Mouse (Mus musculus) midbrain, embryonic 11.5 days (tissue): ENCODE data around the gene Grm4. TPM values are rescaled to one million over a fixed set of nuclear protein-coding genes. Genes with fewer than 3 reads are reported as not detected.

ENCODE experiments used
- ATAC-seq: fragments of 200-750 bp; cut with Nextera tagmentation; 2 replicates; pipeline ENCODE4 v1.8.0; 2017; ENCODE audit warnings: moderate TSS enrichment, moderate library complexity; ENCODE audit not compliant: low FRiP score
- DNase-seq: peaks from one replicate; pipeline ENCODE4 v3.0.0; 2015; ENCODE audit warnings: low spot score; ENCODE audit errors: missing footprints
- H3K27ac ChIP-seq: fragments of 300-500 bp; sonication (generic); 2 replicates; pipeline ENCODE4 v1.5.1; 2014; ENCODE audit warnings: low read depth, low read length
- H3K27me3 ChIP-seq: fragments of 300-500 bp; sonication (generic); 2 replicates; pipeline ENCODE4 v1.6.1; 2014; ENCODE audit warnings: mild to moderate bottlenecking, low read length, moderate library complexity, mixed read lengths; ENCODE audit not compliant: control insufficient read depth, insufficient read depth
- H3K36me3 ChIP-seq: fragments of 300-500 bp; sonication (generic); 2 replicates; pipeline ENCODE4 v1.6.1; 2014; ENCODE audit warnings: mild to moderate bottlenecking, low read length, moderate library complexity, mixed read lengths; ENCODE audit not compliant: control insufficient read depth, insufficient read depth
- H3K4me1 ChIP-seq: fragments of 300-500 bp; sonication (generic); 2 replicates; pipeline ENCODE4 v1.6.1; 2014; ENCODE audit warnings: low read length; ENCODE audit not compliant: control insufficient read depth, insufficient read depth
- H3K4me2 ChIP-seq: fragments of 300-500 bp; sonication (generic); 2 replicates; pipeline ENCODE4 v1.6.1; 2014; ENCODE audit warnings: mild to moderate bottlenecking, moderate library complexity
- H3K4me3 ChIP-seq: fragments of 300-500 bp; sonication (generic); 2 replicates; pipeline ENCODE4 v1.5.1; 2014; ENCODE audit warnings: low read depth, low read length
- H3K9ac ChIP-seq: fragments of 300-500 bp; sonication (generic); 2 replicates; pipeline ENCODE4 v1.6.1; 2014; ENCODE audit warnings: low read length
- H3K9me3 ChIP-seq: fragments of 300-500 bp; sonication (generic); 2 replicates; pipeline ENCODE4 v1.6.1; 2016; ENCODE audit warnings: low read length; ENCODE audit not compliant: control insufficient read depth
- WGBS: fragments of 180-500 bp; shearing (Covaris S2); extraction: QIAGEN DNeasy Blood & Tissue Kit; methylation state at CpG from one replicate; pipeline ENCODE4 v1.1.7; 2014; 5-methylcytosine and 5-hydroxymethylcytosine counted together
- polyA plus RNA-seq: library from polyadenylated mRNA; unstranded; fragments of >200 nt; fragmentation: Nextera tagmentation; extraction: Ambion mirVana; gene quantifications from 2 replicates; pipeline ENCODE4 v1.2.1, GENCODE M21; 2014

Grm4 gene
- polyA plus RNA-seq, 1 experiment from 2014 or later = 3.5 TPM

- WGBS = 81% methylated on average over 3 of the region's 3 CpGs
- ATAC-seq (no peak), DNase-seq (no peak)
- no peak overlapping the region for H3K4me3 ChIP-seq
- no peak overlapping the region for H3K9ac ChIP-seq
- H3K27ac ChIP-seq = no peak overlapping the region
- H3K4me2 ChIP-seq = no peak overlapping the region
- no peaks in the 10 kb centered on the region; the same call in 1 of the 2 replicates for H3K27me3 ChIP-seq
- H3K36me3 ChIP-seq = no peaks in the 10 kb centered on the region
- H3K4me1 ChIP-seq = no peaks in the 10 kb centered on the region
- no peaks in the 10 kb centered on the region for H3K9me3 ChIP-seq
Measured at GRCm38 (mm10) chr17:27457863-27458494, 63.2 kb downstream of the Grm4 start.

- no peak for DNase-seq
- Histone ChIP-seq H3K4me1 (no peaks in the 10 kb centered on the region), H3K4me2 (no peak overlapping the region), H3K9me3 (no peaks in the 10 kb centered on the region), H3K27me3 (no peaks in the 10 kb centered on the region; the same call in 1 of the 2 replicates), H3K36me3 (no peaks in the 10 kb centered on the region), H3K27ac (no peak overlapping the region), H3K4me3 (no peak overlapping the region), H3K9ac (no peak overlapping the region)
- no peak for ATAC-seq
- 89% methylated on average over 9 of the region's 9 CpGs for WGBS
Measured at GRCm38 (mm10) chr17:27457038-27457577, 64.1 kb downstream of the Grm4 start.

GRCm38 (mm10) chr17:27456364-27456763, 64.8 kb downstream of the Grm4 start:
- H3K36me3 ChIP-seq = no peaks in the 10 kb centered on the region

DNA sequence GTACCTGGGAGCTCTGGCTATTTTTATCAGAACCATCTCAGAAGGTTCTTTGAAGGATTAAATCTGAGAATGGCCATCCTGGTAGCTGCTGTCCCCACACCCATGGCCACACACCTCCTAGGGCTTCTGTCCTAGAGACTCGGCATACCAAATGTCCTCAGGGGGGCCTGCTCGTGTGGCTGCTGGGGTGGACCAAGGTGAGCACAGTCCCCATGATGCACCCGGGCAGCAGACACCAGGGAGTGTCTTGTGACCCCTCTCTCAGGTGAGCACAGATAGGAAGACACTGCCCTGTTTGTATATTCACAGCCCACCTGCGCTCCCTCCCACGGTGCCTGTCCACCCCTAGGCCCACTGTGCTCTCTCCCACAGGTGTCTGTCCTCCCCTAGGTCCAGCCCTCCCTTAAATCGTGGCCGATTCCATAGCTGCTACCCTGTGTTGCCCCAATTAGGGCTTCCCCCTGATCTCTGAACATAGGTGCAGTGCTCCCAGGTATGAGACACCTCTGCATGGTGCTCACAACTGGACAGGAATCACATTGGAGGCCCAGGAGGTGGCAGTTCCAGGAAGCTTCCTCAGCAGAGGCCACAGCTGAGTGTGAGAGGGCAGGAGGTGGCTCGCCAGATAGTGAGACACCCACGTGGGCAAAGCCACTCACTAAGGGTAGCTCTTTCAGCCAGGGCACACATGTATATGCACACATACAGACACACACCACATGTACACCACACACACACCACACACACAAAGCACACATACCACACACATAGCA, 66.0 kb downstream of the Grm4 start:
- no peak overlapping the region for H3K9ac ChIP-seq

More at GRCm38 (mm10) chr17:27456364-27456763, 64.8 kb downstream of the Grm4 start:
- WGBS = 74% methylated on average over 11 of the region's 11 CpGs
- Histone ChIP-seq H3K4me2 (no peak overlapping the region), H3K4me1 (no peaks in the 10 kb centered on the region), H3K27ac (no peak overlapping the region), H3K9ac (no peak overlapping the region), H3K27me3 (no peaks in the 10 kb centered on the region; the same call in 1 of the 2 replicates), H3K4me3 (no peak overlapping the region), H3K9me3 (no peaks in the 10 kb centered on the region)
- ATAC-seq = no peak
- DNase-seq = no peak

DNA sequence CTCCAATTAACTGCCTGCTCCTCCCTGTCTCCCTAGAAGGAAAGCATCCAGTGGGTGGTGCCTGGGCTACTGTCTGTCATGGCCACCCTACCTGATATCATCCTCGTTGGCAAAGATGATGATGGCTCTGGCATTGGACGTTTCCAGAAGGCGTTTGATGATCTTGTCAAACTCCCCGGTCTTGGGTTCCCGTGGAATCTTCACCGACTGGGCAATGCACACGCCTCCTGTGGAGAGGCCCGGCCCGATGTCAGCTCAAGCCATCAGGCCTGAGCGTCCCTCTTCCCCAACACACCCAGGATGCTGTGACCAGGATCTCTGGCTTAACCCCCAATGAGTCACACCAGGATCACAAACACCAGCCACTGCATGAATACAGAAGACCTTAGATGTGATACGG, 66.8 kb downstream of the Grm4 start:
- no peak overlapping the region for H3K9ac ChIP-seq
- no peak overlapping the region for H3K4me2 ChIP-seq
- no peaks in the 10 kb centered on the region for H3K36me3 ChIP-seq
- H3K4me3 ChIP-seq = no peak overlapping the region
- ATAC-seq (no peak), DNase-seq (no peak)
- no peaks in the 10 kb centered on the region; the same call in 1 of the 2 replicates for H3K27me3 ChIP-seq
- WGBS = 86% methylated on average over 11 of the region's 11 CpGs
- no peak overlapping the region for H3K27ac ChIP-seq
- no peaks in the 10 kb centered on the region for H3K4me1 ChIP-seq
- no peaks in the 10 kb centered on the region for H3K9me3 ChIP-seq

More for the DNA sequence above, 66.0 kb downstream of the Grm4 start:
- DNase-seq (no peak), ATAC-seq (no peak)
- Histone ChIP-seq H3K9me3 (no peaks in the 10 kb centered on the region), H3K4me3 (no peak overlapping the region), H3K36me3 (no peaks in the 10 kb centered on the region), H3K27me3 (no peaks in the 10 kb centered on the region; the same call in 1 of the 2 replicates), H3K4me1 (no peaks in the 10 kb centered on the region), H3K4me2 (no peak overlapping the region), H3K27ac (no peak overlapping the region)
- WGBS = 85% methylated on average over 9 of the region's 9 CpGs

DNA sequence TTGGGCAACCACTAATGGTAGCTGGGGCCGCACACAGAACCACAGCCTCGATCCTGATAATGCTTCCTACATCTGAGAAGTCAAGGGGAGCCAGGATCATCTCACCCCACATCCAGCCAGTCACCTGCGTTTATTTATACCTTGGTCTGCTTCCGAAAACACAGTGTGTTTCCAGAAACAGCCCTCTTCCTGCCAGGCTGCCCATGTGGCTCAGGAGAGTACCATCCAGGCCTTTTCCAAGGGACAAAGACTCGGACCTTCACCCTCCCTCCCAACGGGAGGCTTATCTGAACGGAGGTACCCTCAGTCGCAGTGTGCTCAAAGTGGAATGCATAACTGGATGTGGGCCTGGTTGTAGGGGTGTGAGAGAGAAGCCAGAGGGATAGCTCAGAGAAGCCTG, 68.2 kb downstream of the Grm4 start:
- WGBS = 85% methylated on average over 8 of the region's 8 CpGs
- DNase-seq (no peak), ATAC-seq (no peak)
- no peaks in the 10 kb centered on the region for H3K9me3 ChIP-seq
- H3K27me3 ChIP-seq = no peaks in the 10 kb centered on the region; the same call in 1 of the 2 replicates
- H3K36me3 ChIP-seq = no peaks in the 10 kb centered on the region
- H3K4me2 ChIP-seq = no peak overlapping the region
- H3K27ac ChIP-seq = no peak overlapping the region
- H3K4me3 ChIP-seq = no peak overlapping the region
- no peak overlapping the region for H3K9ac ChIP-seq
- H3K4me1 ChIP-seq = no peaks in the 10 kb centered on the region

- H3K27ac ChIP-seq = no peak overlapping the region
- no peaks in the 10 kb centered on the region; the same call in 1 of the 2 replicates for H3K27me3 ChIP-seq
- H3K9ac ChIP-seq = no peak overlapping the region
- no peaks in the 10 kb centered on the region for H3K36me3 ChIP-seq
- no peaks in the 10 kb centered on the region for H3K9me3 ChIP-seq
- DNase-seq (no peak), ATAC-seq (no peak)
- 23% methylated on average over 9 of the region's 9 CpGs for WGBS
- no peak overlapping the region for H3K4me3 ChIP-seq
- H3K4me1 ChIP-seq = no peaks in the 10 kb centered on the region
- no peak overlapping the region for H3K4me2 ChIP-seq
Measured at GRCm38 (mm10) chr17:27451787-27452186, 69.4 kb downstream of the Grm4 start.

DNA sequence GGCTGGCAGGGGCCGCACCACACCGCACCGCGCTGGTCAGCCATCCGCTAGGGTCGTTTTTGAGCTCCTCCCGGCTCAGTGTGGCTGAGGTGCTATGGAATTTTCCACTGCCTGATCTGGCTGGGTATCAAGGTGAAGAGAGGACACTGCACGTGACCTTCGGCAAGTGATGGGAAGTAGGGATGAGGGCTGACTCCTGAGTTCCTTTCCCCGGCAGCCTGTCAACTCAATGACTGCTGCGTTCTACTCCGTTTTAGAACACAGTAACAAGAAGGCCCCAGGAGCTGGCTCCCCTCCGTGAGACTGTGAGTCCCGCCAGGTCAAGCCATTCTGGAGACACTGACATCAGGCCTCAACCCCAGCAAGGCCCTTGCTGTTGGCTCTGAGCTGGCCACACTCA, 70.0 kb downstream of the Grm4 start:
- H3K27ac ChIP-seq = no peak overlapping the region

GRCm38 (mm10) chr17:27449757-27450330, 71.4 kb downstream of the Grm4 start:
- H3K36me3 ChIP-seq = no peaks in the 10 kb centered on the region
- H3K27ac ChIP-seq = no peak overlapping the region
- H3K9me3 ChIP-seq = no peaks in the 10 kb centered on the region
- no peak overlapping the region for H3K4me2 ChIP-seq
- H3K27me3 ChIP-seq = no peaks in the 10 kb centered on the region
- DNase-seq = no peak
- ATAC-seq = no peak
- no peak overlapping the region for H3K4me3 ChIP-seq
- H3K4me1 ChIP-seq = no peaks in the 10 kb centered on the region
- WGBS = 90% methylated on average over 14 of the region's 14 CpGs
- H3K9ac ChIP-seq = no peak overlapping the region

More for the DNA sequence above, 70.0 kb downstream of the Grm4 start:
- no peak for ATAC-seq
- Histone ChIP-seq H3K4me1 (no peaks in the 10 kb centered on the region), H3K36me3 (no peaks in the 10 kb centered on the region), H3K9me3 (no peaks in the 10 kb centered on the region), H3K9ac (no peak overlapping the region), H3K27me3 (no peaks in the 10 kb centered on the region; the same call in 1 of the 2 replicates), H3K4me3 (no peak overlapping the region), H3K4me2 (no peak overlapping the region)
- 88% methylated on average over 14 of the region's 14 CpGs for WGBS
- DNase-seq = no peak
